Mouse (Mus musculus) cortical plate, adult 2 months (tissue): Measurements from ENCODE around the gene Ifngr2. TPM values are rescaled to one million over a fixed set of nuclear protein-coding genes. Genes with fewer than 3 reads are reported as not detected.

Experiments used
- H3K27ac ChIP-seq: fragments of 200-500 bp; 2 replicates; pipeline ENCODE4 v1.5.1; 2012; ENCODE audit warnings: low read length, control low read depth, inconsistent platforms; ENCODE audit not compliant: insufficient read depth
- H3K4me1 ChIP-seq: fragments of 200-500 bp; 2 replicates; pipeline ENCODE4 v1.6.1; 2011; ENCODE audit warnings: low read length; ENCODE audit not compliant: control insufficient read depth, insufficient read depth
- H3K4me3 ChIP-seq: fragments of 200-500 bp; 2 replicates; pipeline ENCODE4 v1.5.1; 2011; ENCODE audit warnings: mild to moderate bottlenecking, low read length, control low read depth; ENCODE audit not compliant: insufficient read depth
- CTCF ChIP-seq: fragments of 200-500 bp; IDR thresholded peaks from 2 replicates; pipeline ENCODE4 v1.5.1; 2011; ENCODE audit warnings: mild to moderate bottlenecking, control low read depth, low read length; ENCODE audit not compliant: insufficient read depth; ENCODE audit errors: extremely low read depth
- POLR2A ChIP-seq: fragments of 200-500 bp; IDR thresholded peaks from 2 replicates; pipeline ENCODE4 v1.6.1; 2011; ENCODE audit warnings: mild to moderate bottlenecking, low read length, control low read depth; ENCODE audit not compliant: insufficient read depth; ENCODE audit errors: extremely low read depth
- polyA plus RNA-seq: library from polyadenylated mRNA; depleted of rRNA; stranded (reverse); fragments of >200 nt; gene quantifications from 2 replicates; pipeline ENCODE4 v1.2.3, GENCODE M21; 2012

Gene Ifngr2
- polyA plus RNA-seq, 1 experiment, result 32.9 TPM

DNA sequence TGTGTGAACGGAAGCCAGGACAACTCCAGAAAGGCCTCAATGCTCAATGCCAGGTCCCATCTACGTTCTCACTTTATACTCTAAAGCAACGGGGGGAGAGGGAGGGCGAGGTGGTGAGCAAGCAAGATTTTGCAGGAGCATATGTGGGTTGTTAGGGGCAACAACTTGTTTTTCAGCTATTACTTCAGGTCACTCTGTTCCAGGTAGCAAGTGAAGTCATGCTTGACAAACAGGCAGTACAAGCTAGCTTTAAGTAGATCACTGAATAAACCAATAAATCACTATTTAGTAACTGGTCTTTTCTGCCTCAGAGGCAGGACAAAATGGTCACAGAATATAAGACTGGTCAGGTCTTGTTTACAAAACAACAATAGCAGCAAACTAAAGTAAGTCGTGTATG lies 38.7 kb downstream of the Ifngr2 start:
- Histone ChIP-seq H3K4me1 (no peaks in the 10 kb centered on the region), H3K27ac (no peak overlapping the region), H3K4me3 (no peak overlapping the region)
- TF ChIP-seq POLR2A, result no peak
- no peak for TF ChIP-seq CTCF

GRCm38 (mm10) chr16:91586244-91586643 lies 39.4 kb downstream of the Ifngr2 start:
- H3K27ac ChIP-seq, result no peak overlapping the region
- H3K4me1 ChIP-seq, result no peaks in the 10 kb centered on the region
- no peak overlapping the region for H3K4me3 ChIP-seq
- TF ChIP-seq POLR2A (no peak), CTCF (no peak)

- TF ChIP-seq CTCF (no peak), POLR2A (no peak)
- no peaks in the 10 kb centered on the region for H3K4me1 ChIP-seq
- H3K4me3 ChIP-seq, result no peak overlapping the region
- H3K27ac ChIP-seq, result no peak overlapping the region
Observed at GRCm38 (mm10) chr16:91587730-91588453, 41.0 kb downstream of the Ifngr2 start.

GRCm38 (mm10) chr16:91588703-91589102 lies 41.8 kb downstream of the Ifngr2 start:
- Histone ChIP-seq H3K4me1 (no peaks in the 10 kb centered on the region), H3K27ac (no peak overlapping the region), H3K4me3 (no peak overlapping the region)
- TF ChIP-seq CTCF (no peak), POLR2A (no peak)

GRCm38 (mm10) chr16:91592162-91592561 lies 45.3 kb downstream of the Ifngr2 start:
- Histone ChIP-seq H3K4me3 (no peak overlapping the region), H3K4me1 (no peaks in the 10 kb centered on the region; the same call in 1 of the 2 replicates), H3K27ac (no peak overlapping the region)
- no peak for TF ChIP-seq CTCF
- TF ChIP-seq POLR2A, result no peak

GRCm38 (mm10) chr16:91593262-91593661 lies 46.4 kb downstream of the Ifngr2 start:
- Histone ChIP-seq H3K4me3 (no peak overlapping the region), H3K4me1 (no peaks in the 10 kb centered on the region; the same call in 1 of the 2 replicates), H3K27ac (no peak overlapping the region)
- no peak for TF ChIP-seq POLR2A
- no peak for TF ChIP-seq CTCF

DNA sequence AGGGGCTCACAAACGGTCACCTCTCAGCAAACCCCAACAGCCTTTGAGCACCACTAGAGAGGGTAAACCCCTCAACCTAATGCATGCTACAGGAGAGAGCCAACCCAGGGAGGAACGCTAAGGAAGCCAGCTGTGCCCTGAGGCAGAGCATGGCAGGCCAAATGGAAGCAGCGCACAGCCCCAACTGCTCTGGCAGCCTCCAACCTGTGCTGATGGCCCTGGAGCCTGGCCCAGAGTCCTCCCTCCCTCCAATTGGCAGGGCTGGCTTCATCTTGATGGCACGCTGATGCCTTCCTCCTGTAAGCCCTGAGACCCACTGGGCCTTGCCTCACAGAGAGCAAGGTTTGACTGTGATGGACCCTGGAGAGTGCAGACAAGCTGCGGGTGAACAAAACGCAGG lies 48.2 kb downstream of the Ifngr2 start:
- Histone ChIP-seq H3K4me1 (no peaks in the 10 kb centered on the region; the same call in 1 of the 2 replicates), H3K4me3 (no peak overlapping the region), H3K27ac (no peak overlapping the region)
- TF ChIP-seq CTCF (no peak), POLR2A (no peak)

DNA sequence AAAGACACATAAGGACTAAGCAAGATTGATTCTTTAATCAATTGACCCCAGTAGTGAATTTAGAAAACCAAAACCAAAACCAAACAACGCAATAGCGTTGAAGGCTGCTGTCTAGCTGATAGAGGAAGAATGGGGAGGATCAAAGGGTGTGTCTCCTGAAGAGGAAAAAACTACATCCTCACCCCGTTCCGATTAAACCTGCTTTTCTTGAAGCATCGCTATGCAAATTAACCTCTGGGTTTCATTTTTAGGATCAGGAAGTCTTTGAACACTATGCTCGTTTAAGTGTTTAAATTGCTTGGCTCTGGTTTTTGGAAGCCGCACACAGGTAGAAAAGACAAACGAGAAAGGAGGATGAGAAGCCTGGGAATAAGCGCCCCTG lies 49.5 kb downstream of the Ifngr2 start:
- no peak for TF ChIP-seq CTCF
- no peak for TF ChIP-seq POLR2A
- Histone ChIP-seq H3K4me1 (no peaks in the 10 kb centered on the region; the same call in 1 of the 2 replicates), H3K27ac (no peak overlapping the region), H3K4me3 (peak overlapping the region; percentile 96)

GRCm38 (mm10) chr16:91596779-91597671 lies 50.2 kb downstream of the Ifngr2 start:
- Histone ChIP-seq H3K27ac (peak overlapping the region; percentile 11; the same call in 1 of the 2 replicates), H3K4me1 (no peaks in the 10 kb centered on the region; the same call in 1 of the 2 replicates)

GRCm38 (mm10) chr16:91597672-91598010 lies 50.8 kb downstream of the Ifngr2 start, which contains the start of gene Tmem50b:
TSS of gene Tmem50b (minus strand) at chr16:91597800.
- no peaks in the 10 kb centered on the region; the same call in 1 of the 2 replicates for H3K4me1 ChIP-seq
- peak within 1 kb of the TSS; percentile 96 for H3K4me3 ChIP-seq
- TF ChIP-seq POLR2A (no peak), CTCF (no peak)
- H3K27ac ChIP-seq, result peak within 1 kb of the TSS; percentile 11; the same call in 1 of the 2 replicates

More at GRCm38 (mm10) chr16:91596779-91597671, 50.2 kb downstream of the Ifngr2 start:
- H3K4me3 ChIP-seq, result peak overlapping the region; percentile 96
- TF ChIP-seq POLR2A, result peak; percentile 37; the same call in 1 of the 2 replicates
- no peak for TF ChIP-seq CTCF
